Mouse (Mus musculus) hindbrain, embryonic 10.5 days (tissue): ENCODE measurements at regions not wholly inside any gene's neighbourhood (a gene's known extent, or its start where the extent isn't known, plus 50 kb on each side); places are given as distances from the start of the nearest gene placed in this dataset.
A peak's percentile ranks its signal among the peaks of the same experiment; 100 is the strongest.
"Not testable (repeated sequence)": the region's sequence is repeated elsewhere in the genome, so short reads cannot be mapped to it uniquely, and the experiment has no call there.

Experiments used
- DNase-seq: peaks from one replicate; pipeline ENCODE4 v3.0.0-alpha.2; 2017; ENCODE audit warnings: low spot score
- H3K27ac ChIP-seq: fragments of 300-500 bp; sonication (generic); 2 replicates; pipeline ENCODE4 v1.5.1; 2016; ENCODE audit warnings: mild to moderate bottlenecking, moderate library complexity
- H3K27me3 ChIP-seq: fragments of 300-500 bp; sonication (generic); 2 replicates; pipeline ENCODE4 v1.6.1; 2016; ENCODE audit warnings: mild to moderate bottlenecking; ENCODE audit not compliant: poor library complexity, insufficient read depth, severe bottlenecking
- H3K36me3 ChIP-seq: fragments of 300-500 bp; sonication (generic); 2 replicates; pipeline ENCODE4 v1.6.1; 2016; ENCODE audit warnings: mild to moderate bottlenecking, moderate library complexity
- H3K4me1 ChIP-seq: fragments of 300-500 bp; sonication (generic); replicated peaks from 2 replicates; pipeline ENCODE4 v1.6.1; 2016; ENCODE audit warnings: mild to moderate bottlenecking
- H3K4me3 ChIP-seq: fragments of 300-500 bp; sonication (generic); 2 replicates; pipeline ENCODE4 v1.5.1; 2016; ENCODE audit warnings: mild to moderate bottlenecking, moderate library complexity
- H3K9me3 ChIP-seq: fragments of 300-500 bp; sonication (generic); 2 replicates; pipeline ENCODE4 v1.6.1; 2016; ENCODE audit warnings: mild to moderate bottlenecking, moderate library complexity
- WGBS: fragments of 180-500 bp; shearing (Covaris S2); methylation state at CpG from one replicate; pipeline ENCODE4 v1.1.7; 2016; 5-methylcytosine and 5-hydroxymethylcytosine counted together

DNA sequence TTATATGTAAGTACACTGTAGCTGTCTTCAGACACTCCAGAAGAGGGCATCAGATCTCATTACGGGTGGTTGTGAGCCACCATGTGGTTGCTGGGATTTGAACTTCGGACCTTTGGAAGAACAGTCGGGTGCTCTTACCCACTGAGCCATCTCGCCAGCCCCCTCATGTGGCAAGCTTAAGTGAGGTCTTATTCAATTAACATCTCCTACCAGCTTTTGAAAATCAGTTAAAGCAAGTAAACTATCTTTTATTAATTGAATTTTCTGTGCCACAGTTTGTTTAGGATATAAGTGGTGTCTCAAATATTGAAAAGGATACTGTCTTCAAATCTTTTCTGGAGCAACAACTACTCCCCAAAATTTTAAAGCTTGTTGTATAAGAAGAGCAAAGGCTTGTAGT, 138.0 kb upstream of the Ipo5 start:
- not testable (repeated sequence) for H3K27me3 ChIP-seq, H3K4me3 ChIP-seq, H3K27ac ChIP-seq, DNase-seq, H3K36me3 ChIP-seq, H3K9me3 ChIP-seq, H3K4me1 ChIP-seq
- 75% methylated on average over 4 of the region's 4 CpGs for WGBS

DNA sequence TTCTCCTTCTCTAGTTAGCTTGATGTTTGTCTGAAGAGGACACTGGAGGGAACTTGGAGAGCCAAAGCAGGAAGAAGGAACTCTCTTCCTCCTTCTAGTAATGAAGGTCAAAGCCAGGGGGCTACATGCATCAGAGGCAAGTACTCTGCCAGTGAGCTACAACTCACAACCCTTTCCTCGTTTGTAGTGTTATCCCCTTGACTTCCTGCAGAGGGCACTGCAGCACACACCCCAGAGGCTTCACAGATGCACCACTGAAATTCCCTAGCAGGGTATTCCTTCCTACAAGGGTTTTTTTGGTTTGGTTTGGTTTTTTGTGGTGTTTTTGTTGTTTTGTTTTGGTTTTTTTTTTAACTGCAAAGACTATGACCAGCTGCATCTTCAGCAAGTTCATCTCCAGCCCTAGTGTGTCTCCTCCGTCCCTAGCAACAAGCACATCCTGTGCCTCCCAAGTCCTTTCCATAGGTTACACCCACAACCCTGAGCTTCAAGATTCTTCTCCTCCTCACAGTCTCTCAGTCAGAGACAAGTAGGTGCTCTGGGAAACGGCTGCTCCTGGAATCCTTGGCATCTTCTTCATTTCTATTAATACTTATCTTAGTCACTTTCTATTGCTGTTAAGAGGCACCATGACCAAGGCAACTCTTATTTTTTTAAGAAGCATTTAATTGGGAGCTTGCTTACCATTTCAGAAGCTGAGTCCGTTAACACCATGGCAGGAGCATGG, 119.0 kb upstream of the Ipo5 start:
- 0 out of 2 replicates have a peak, but pooled peaks cover 4% of the 10 kb centered on the region for H3K9me3 ChIP-seq
- WGBS, result 80% methylated on average over 4 of the region's 4 CpGs
- no peak overlapping the region for H3K4me3 ChIP-seq
- DNase-seq, result no peak
- no peaks in the 10 kb centered on the region for H3K27me3 ChIP-seq
- H3K36me3 ChIP-seq, result no peaks in the 10 kb centered on the region
- H3K4me1 ChIP-seq, result no peaks in the 10 kb centered on the region
- H3K27ac ChIP-seq, result no peak overlapping the region

DNA sequence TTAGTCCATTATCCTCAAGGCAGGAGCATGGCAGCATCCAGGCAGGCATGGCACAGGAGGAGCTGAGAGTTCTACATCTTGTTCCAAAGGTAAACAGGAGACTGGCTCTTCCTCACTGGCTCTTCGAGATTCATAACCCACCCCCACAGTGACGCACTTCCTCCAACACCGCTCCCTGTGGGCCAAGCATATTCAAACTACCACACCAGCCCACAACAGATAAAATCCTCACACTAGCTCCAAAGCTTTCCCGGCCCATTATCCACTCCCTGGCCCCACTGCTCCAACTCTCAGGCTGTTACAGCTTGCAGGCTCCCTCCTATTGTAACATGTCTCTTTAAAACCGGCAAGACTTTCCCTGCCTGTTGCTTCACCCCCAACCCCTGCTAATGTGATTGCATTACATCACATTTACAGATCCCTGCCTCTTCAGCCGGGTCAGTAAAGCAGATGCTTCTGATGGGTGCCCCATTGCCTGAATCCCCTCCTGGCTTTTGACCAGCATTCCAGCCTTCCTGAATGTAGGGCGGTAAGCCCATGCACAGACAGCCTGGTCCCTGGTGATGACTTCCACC, 113.0 kb upstream of the Ipo5 start:
- no peak for DNase-seq
- 76% methylated on average over 7 of the region's 7 CpGs for WGBS
- H3K9me3 ChIP-seq, result 0 out of 2 replicates have a peak, but pooled peaks cover 4% of the 10 kb centered on the region
- H3K4me1 ChIP-seq, result no peaks in the 10 kb centered on the region
- H3K27me3 ChIP-seq, result no peaks in the 10 kb centered on the region
- no peaks in the 10 kb centered on the region for H3K36me3 ChIP-seq
- no peak overlapping the region for H3K27ac ChIP-seq
- H3K4me3 ChIP-seq, result no peak overlapping the region

DNA sequence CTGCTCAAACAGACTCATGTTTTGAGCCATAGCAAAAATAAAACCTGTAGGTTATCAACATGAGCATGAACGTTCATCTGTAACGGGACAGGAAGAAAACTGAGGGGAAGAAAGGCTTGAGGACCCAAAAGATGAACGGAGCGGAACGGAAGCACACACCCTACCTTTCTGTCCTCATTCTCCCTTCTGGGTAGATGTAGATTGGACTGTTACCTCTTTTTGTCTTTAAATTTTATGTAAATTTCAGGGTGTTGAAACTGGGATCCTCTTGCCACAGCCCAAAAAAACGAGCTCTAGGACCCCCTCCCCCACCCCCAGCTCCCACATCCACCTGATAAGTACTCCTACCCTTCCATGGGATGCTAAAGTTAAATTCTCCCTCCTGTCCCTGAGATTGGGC, 107.8 kb upstream of the Ipo5 start:
- peak overlapping the region; percentile 41 for H3K4me3 ChIP-seq
- H3K9me3 ChIP-seq, result 0 out of 2 replicates have a peak, but pooled peaks cover 9% of the 10 kb centered on the region
- WGBS, result 60% methylated on average over 6 of the region's 6 CpGs
- H3K27ac ChIP-seq, result no peak overlapping the region
- H3K36me3 ChIP-seq, result no peaks in the 10 kb centered on the region
- peaks cover 19% of the 10 kb centered on the region for H3K4me1 ChIP-seq
- H3K27me3 ChIP-seq, result no peaks in the 10 kb centered on the region
- no peak for DNase-seq

DNA sequence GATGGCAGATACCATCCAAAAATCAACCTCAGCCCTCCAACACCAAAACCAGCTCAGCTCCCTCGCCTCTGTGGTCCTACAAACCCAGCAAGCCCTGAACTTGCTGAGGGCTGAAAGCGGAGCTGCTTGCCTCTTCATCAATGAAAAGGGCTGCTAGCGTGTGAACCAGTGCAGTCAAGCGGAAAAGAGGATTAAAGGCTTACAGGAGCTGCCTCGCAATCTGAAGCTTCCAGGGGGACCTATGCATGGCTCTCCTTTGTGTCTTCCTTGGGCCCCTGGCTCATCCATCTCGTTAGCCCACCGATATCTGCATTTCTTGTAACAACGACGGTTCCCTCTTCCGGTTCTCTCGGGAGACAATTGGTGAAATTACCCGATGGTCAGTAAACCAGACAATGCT, 107.3 kb upstream of the Ipo5 start:
- no peaks in the 10 kb centered on the region for H3K36me3 ChIP-seq
- peak overlapping the region; percentile 75 for H3K27ac ChIP-seq
- H3K4me3 ChIP-seq, result peak overlapping the region; percentile 41
- peak; percentile 45 for DNase-seq
- H3K9me3 ChIP-seq, result 0 out of 2 replicates have a peak, but pooled peaks cover 9% of the 10 kb centered on the region
- no peaks in the 10 kb centered on the region for H3K27me3 ChIP-seq
- peaks cover 19% of the 10 kb centered on the region for H3K4me1 ChIP-seq
- WGBS, result 7% methylated on average over 12 of the region's 12 CpGs

DNA sequence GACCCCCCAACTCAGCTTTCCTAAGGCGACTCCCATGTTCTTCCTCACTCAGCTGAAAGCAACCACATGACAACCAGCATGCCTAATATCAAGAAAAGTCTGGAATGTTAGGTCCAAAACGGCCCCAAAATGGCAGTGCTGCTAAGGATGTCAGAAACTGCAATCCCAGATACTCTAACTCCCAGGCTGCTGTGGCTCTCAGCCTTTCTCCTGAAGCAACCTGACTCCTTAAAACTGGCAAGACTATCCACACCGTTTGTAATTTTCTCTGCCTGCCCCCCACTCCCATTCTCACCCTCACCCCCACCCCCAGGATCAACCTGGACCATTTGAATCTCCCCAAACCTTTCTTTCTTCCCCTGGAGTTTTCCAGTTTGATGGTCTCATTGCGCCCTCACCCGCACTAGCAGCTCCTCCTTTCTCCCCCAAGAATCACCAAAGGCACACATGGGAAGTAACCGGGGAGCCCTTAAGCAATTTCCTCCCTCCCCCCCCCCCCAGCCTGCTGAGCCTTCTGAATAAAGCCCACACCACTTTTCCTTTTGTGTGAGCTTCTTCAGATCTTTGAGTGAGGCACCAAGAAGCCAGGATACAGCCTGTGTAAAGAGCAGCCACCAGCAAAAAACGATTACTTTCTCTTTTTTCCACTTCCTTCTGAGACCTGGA, 106.7 kb upstream of the Ipo5 start:
- WGBS, result 16% methylated on average over 7 of the region's 7 CpGs
- DNase-seq, result peak; percentile 18
- peak overlapping the region; percentile 41 for H3K4me3 ChIP-seq

DNA sequence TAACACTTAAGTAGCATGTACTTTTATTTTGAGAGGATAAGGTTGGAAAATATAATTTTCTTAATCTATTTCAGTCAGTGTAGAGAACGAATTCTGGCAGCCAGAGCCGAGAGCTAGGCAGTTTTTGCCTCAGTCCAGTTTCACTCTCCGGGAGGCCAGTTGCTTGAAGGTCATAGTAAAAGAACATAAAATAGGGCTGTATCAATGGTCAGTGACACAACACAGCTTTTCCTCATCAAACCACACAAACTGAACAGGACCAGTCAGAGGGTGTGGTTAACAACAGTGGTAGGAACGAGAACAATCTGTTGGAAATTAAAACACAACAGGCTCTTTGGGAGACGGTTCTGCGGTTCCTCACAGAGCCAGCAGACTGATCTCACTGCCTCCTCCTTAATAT, 105.9 kb upstream of the Ipo5 start:
- WGBS, result 74% methylated on average over 6 of the region's 6 CpGs
- 0 out of 2 replicates have a peak, but pooled peaks cover 9% of the 10 kb centered on the region for H3K9me3 ChIP-seq
- H3K4me3 ChIP-seq, result no peak overlapping the region
- H3K27ac ChIP-seq, result no peak overlapping the region
- H3K27me3 ChIP-seq, result no peaks in the 10 kb centered on the region
- H3K4me1 ChIP-seq, result peaks cover 19% of the 10 kb centered on the region
- DNase-seq, result no peak
- no peaks in the 10 kb centered on the region for H3K36me3 ChIP-seq

More for the DNA sequence above, 106.7 kb upstream of the Ipo5 start:
- H3K4me1 ChIP-seq, result peaks cover 19% of the 10 kb centered on the region
- H3K9me3 ChIP-seq, result 0 out of 2 replicates have a peak, but pooled peaks cover 9% of the 10 kb centered on the region
- peak overlapping the region; percentile 75 for H3K27ac ChIP-seq
- H3K27me3 ChIP-seq, result no peaks in the 10 kb centered on the region
- H3K36me3 ChIP-seq, result no peaks in the 10 kb centered on the region

DNA sequence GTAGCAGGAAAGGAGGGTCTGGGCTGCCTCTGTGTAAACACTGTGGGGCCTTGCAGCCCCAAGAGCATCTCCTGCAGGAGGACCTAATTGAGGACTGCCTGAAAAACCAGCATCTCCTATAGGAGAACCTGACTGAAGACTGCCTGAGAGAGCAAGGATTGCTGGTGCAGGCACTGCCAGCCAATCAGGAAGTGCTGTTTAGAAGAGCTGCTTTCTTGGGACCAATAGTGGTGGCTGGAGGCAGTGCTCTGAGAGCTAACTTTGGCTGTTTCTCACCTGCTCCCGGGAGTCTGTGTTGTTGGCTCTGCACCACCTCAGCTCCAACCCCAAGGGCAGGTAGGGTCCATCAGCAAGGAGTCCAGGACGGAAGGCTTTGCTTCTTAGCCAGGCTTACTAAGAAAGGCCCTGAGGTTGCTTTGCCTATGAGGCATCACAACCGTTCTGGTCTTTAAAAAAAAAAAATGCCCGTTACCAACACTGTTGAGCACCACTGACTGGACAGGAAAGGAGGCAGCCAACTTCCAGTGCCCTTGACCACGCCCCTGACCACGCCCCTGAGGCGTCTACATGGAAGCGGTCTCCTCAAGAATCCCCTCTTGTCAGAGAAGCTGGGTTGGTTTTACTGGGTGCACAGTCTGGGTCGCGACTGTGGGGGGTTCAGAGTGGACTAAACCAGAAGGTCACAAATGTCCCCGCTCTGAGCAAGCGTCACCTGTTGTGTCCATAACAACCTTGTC, 105.0 kb upstream of the Ipo5 start:
- H3K4me1 ChIP-seq, result peaks cover 19% of the 10 kb centered on the region
- not testable (repeated sequence) for H3K27ac ChIP-seq, H3K9me3 ChIP-seq, H3K27me3 ChIP-seq, H3K36me3 ChIP-seq, DNase-seq, H3K4me3 ChIP-seq
- 51% methylated on average over 12 of the region's 12 CpGs for WGBS

DNA sequence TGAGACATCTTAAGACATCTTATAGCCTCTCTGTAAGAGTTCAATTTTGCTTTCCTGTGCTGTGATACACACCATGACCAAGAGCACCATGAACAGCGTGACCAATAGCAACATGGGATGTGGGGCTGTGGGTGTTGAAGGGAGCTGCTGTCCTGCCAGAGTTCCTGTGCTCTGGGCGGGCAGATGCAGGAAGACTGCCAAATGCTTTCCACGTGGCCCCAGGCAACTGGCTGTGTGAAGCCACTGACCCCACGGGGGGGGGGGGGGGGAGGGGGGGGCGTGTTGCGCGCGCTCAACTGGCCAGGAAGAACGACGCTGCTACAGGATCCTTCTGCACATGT, 104.5 kb upstream of the Ipo5 start:
- Histone ChIP-seq H3K4me1 (peaks cover 19% of the 10 kb centered on the region), H3K36me3 (no peaks in the 10 kb centered on the region), H3K4me3 (no peak overlapping the region), H3K9me3 (0 out of 2 replicates have a peak, but pooled peaks cover 9% of the 10 kb centered on the region), H3K27ac (no peak overlapping the region), H3K27me3 (no peaks in the 10 kb centered on the region)
- 50% methylated on average over 9 of the region's 10 CpGs for WGBS
- no peak for DNase-seq

DNA sequence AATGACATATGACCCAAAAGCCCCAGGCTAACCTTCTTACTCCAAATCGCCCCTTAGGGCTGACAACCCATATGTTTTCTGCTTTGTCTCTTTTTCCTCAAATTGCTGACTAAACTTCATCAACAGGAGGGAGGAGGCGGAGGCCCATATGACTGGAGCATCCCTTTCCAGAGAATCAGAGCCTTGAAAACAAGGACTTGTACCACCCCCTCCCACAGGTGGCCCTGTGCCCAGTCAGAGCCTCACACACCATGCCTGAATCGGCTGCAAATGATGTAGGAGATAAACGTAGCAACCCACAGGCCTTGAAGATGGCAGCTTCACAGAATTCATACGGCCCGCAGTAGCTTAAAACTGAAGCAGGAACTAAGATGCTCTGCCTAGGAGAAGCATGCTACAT, 101.7 kb upstream of the Ipo5 start:
- Histone ChIP-seq H3K4me3 (no peak overlapping the region), H3K27ac (no peak overlapping the region), H3K9me3 (0 out of 2 replicates have a peak, but pooled peaks cover 9% of the 10 kb centered on the region), H3K4me1 (peaks cover 7% of the 10 kb centered on the region), H3K36me3 (no peaks in the 10 kb centered on the region), H3K27me3 (no peaks in the 10 kb centered on the region)
- DNase-seq, result no peak
- 91% methylated on average over 6 of the region's 6 CpGs for WGBS

DNA sequence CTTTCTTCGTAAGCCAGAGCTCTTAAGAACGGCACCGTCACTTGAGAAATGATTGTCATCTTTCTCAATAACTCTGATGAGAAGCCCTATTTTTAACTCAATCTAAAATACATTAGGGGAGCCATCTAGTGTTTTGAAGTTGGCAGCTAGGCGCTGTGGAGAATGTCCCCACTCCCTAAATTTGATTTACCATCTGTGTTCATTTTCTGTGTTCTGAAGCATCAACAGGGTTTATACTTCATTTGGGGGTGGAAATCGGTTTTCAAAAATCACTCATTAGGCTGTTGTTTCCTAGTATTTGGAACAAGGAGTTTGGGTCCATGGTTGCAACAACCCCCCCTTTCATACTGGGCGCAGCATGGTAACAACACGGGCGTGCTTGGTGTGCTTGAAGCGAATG, 97.1 kb upstream of the Ipo5 start:
- WGBS, result 90% methylated on average over 9 of the region's 9 CpGs

DNA sequence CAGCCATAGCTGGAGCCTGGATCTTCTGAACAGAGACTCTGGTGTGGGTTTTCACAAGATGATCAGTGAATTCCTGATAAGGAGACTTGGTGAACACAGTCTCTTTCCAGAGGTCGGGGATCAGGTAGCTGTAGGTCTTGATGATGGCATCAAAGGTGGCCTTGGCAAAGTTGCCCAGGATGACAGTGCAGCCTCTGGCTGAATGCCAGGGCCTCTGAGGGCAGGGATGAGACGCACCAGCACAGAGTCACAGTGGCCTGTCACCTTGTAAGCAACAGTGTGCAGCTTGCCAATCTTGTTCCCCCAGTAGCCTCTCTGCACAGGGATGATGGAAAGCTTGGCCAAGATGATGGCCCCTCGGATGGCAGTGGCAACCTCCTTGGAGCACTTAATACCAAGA, 95.9 kb upstream of the Ipo5 start:
- H3K36me3 ChIP-seq, DNase-seq, H3K4me1 ChIP-seq, H3K27me3 ChIP-seq, H3K4me3 ChIP-seq, H3K27ac ChIP-seq, H3K9me3 ChIP-seq: not testable (repeated sequence)
- 84% methylated on average over 3 of the region's 3 CpGs for WGBS

More for the DNA sequence above, 97.1 kb upstream of the Ipo5 start:
- no peak overlapping the region for H3K27ac ChIP-seq
- DNase-seq, result no peak
- no peaks in the 10 kb centered on the region for H3K4me1 ChIP-seq
- no peak overlapping the region for H3K4me3 ChIP-seq
- H3K36me3 ChIP-seq, result no peaks in the 10 kb centered on the region
- H3K9me3 ChIP-seq, result no peaks in the 10 kb centered on the region
- no peaks in the 10 kb centered on the region for H3K27me3 ChIP-seq

DNA sequence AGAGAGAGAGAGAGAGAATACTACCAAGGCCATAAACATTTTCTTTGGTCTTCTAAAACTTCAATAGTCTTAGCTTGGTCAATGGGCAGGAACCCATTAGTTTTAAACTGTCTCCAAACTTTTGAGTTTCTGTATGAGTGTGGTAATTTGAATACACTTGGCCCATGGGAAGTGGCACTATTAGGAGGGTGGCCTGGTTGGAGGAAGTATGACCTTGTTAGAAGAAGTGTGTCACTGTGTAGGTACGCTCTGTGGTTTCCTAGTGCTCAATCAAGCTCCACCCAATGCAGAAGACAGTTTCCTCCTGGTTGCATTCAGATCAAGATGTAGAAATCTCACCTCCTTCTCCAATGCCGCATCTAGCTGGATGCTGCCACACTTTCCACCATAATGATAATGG, 94.5 kb upstream of the Ipo5 start:
- 94% methylated on average over 2 of the region's 2 CpGs for WGBS

More for the DNA sequence above, 94.5 kb upstream of the Ipo5 start:
- Histone ChIP-seq H3K27me3 (no peaks in the 10 kb centered on the region), H3K27ac (no peak overlapping the region), H3K9me3 (no peaks in the 10 kb centered on the region), H3K36me3 (no peaks in the 10 kb centered on the region), H3K4me3 (no peak overlapping the region), H3K4me1 (no peaks in the 10 kb centered on the region)
- DNase-seq, result no peak
